Mouse (Mus musculus): Measurements from ENCODE around the gene Fam155a. TPM values are rescaled to one million over a fixed set of nuclear protein-coding genes. Genes with fewer than 3 reads are reported as not detected.

Fam155a gene
- polyA plus RNA-seq, 2 experiments: 1.1 to 2.1 TPM

DNA sequence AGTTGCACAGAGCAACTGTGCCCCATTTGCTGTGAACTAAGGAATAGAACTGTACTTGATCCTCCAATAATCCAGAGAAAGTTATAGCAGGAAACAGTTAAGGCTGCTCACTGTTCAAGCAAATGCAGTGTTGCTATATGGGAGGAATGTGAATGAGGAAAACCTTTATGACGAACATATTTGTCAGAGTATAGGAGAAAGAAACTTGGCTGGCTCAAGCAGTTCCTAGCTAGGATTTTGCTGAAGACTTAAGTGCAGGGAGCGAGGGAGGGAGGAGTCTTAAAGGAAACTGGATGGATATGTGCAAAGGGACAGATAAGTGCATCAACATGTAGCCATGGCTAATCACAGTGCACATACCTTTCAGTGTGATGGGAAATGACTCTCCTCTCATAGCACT lies 225.3 kb downstream of the Fam155a start:
- TF ChIP-seq POLR2A (IDR thresholded peaks at IDR 0.05; ENCODE audit: borderline replicate concordance, extremely low read depth, insufficient read depth, insufficient read length): no peak
- Histone ChIP-seq H3K27me3 (ENCODE audit: control insufficient read depth, insufficient read depth, low read length) (no peaks in the 10 kb centered on the region), H3K36me3 (ENCODE audit: control insufficient read depth, insufficient read depth, low read length) (no peaks in the 10 kb centered on the region), H3K9me3 (ENCODE audit: control insufficient read depth, low read length) (no peaks in the 10 kb centered on the region), H3K4me3 (replicated peaks; ENCODE audit: low read length) (no peak overlapping the region), H3K9ac (ENCODE audit: low read depth, low read length, severe bottlenecking) (no peak overlapping the region), H3K4me1 (ENCODE audit: control insufficient read depth, insufficient read depth, low read length) (no peaks in the 10 kb centered on the region), H3K4me2 (replicated peaks; ENCODE audit: low read depth, low read length, severe bottlenecking) (no peak overlapping the region), H3K27ac (replicated peaks; ENCODE audit: low read depth, low read length) (no peak overlapping the region)
- DNase-seq (ENCODE audit: low spot score) (peak; percentile 9), ATAC-seq (ENCODE audit: low FRiP score, low read depth) (no peak; the same call in 1 of the 2 replicates)
- WGBS: 43% methylated on average over 2 of the region's 2 CpGs

DNA sequence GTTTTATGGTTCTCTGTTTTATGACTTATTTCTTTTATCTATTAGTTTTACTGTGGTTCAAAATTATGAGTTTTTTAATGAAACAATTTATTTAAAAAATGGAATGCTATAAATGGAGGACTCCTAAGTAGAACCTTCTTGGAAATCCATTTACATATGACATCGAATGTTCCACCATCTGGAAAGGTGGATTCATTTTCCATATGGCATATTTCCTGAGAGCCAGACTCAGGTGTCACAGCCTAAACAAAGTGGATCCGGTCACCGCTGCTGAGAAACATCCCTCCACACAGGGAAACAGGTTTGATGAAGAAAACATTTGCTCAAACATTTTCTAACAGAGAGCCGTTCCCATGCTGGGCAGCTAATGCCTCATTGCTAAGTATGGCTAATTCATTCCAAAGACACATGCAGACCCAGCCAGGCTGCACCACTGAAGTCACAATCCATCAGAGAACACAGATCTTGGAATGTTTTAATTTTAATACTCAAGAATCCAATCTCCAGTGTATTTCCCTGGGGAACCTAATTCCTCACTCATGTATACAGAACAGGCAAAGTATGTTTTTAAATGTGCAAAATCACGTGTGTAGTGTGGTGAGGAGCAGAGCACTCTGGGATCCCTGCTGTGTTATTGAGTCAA lies 235.1 kb downstream of the Fam155a start:
- TF ChIP-seq POLR2A (IDR thresholded peaks at IDR 0.05; ENCODE audit: borderline replicate concordance, extremely low read depth, insufficient read depth, insufficient read length): no peak
- Histone ChIP-seq H3K4me3 (replicated peaks; ENCODE audit: low read length) (no peak overlapping the region), H3K27ac (replicated peaks; ENCODE audit: low read depth, low read length) (no peak overlapping the region), H3K36me3 (ENCODE audit: control insufficient read depth, insufficient read depth, low read length) (no peaks in the 10 kb centered on the region), H3K27me3 (ENCODE audit: control insufficient read depth, insufficient read depth, low read length) (no peaks in the 10 kb centered on the region), H3K4me2 (replicated peaks; ENCODE audit: low read depth, low read length, severe bottlenecking) (no peak overlapping the region), H3K4me1 (ENCODE audit: control insufficient read depth, insufficient read depth, low read length) (no peaks in the 10 kb centered on the region), H3K9me3 (ENCODE audit: control insufficient read depth, low read length) (no peaks in the 10 kb centered on the region), H3K9ac (ENCODE audit: low read depth, low read length, severe bottlenecking) (no peak overlapping the region)
- peak; percentile 57; the same call in 1 of the 2 replicates for ATAC-seq (ENCODE audit: low FRiP score, low read depth)
- DNase-seq (ENCODE audit: low spot score): peak; percentile 8
- WGBS: 38% methylated on average over 5 of the region's 5 CpGs

DNA sequence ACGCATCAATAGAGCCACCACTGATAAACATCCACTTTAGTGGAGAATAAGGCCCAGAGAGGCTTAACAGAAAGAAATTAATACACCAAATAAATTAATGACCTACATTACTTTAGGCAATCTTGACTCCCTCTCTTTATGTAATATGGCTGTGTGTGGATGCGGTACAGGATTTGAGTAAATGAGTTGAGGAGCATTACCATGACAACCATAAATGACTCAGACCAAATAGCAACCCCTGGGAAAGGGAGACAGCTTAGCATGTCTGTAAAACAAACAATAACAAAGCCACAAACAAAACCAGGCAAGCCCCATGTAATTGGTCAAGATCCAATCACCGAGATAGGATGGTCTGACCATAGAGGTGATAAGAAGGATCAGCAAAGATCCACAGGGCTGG lies 244.4 kb downstream of the Fam155a start:
- ATAC-seq (ENCODE audit: low FRiP score, low read depth) (no peak), DNase-seq (ENCODE audit: low spot score) (no peak)
- Histone ChIP-seq H3K4me1 (ENCODE audit: control insufficient read depth, insufficient read depth, low read length) (no peaks in the 10 kb centered on the region), H3K9me3 (ENCODE audit: control insufficient read depth, low read length) (no peaks in the 10 kb centered on the region), H3K27me3 (ENCODE audit: control insufficient read depth, insufficient read depth, low read length) (no peaks in the 10 kb centered on the region), H3K36me3 (ENCODE audit: control insufficient read depth, insufficient read depth, low read length) (no peaks in the 10 kb centered on the region), H3K27ac (replicated peaks; ENCODE audit: low read depth, low read length) (no peak overlapping the region), H3K4me2 (replicated peaks; ENCODE audit: low read depth, low read length, severe bottlenecking) (no peak overlapping the region), H3K9ac (ENCODE audit: low read depth, low read length, severe bottlenecking) (no peak overlapping the region), H3K4me3 (replicated peaks; ENCODE audit: low read length) (no peak overlapping the region)
- TF ChIP-seq POLR2A (IDR thresholded peaks at IDR 0.05; ENCODE audit: borderline replicate concordance, extremely low read depth, insufficient read depth, insufficient read length): no peak
- whole genome bisulfite sequencing: 76% methylated on average over 3 of the region's 3 CpGs

DNA sequence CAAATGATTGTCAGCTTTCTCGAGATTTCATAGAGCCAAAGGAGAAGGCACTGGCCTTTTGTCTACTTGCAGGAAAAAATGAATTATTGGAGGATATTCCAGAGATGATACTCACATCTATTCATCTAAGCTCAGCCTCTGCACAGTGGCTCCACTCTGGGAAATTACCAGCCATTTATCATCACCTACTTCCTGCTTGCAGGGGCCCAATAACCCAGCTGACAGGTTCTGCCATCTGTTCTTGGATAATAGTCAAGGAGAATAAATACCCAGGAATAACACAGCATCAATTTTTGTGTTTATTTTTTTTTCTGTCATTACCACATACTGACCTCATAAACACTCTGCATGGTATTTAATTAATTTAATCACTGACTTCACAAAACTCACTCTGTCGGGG lies 249.4 kb downstream of the Fam155a start:
- no peak overlapping the region for H3K4me3 ChIP-seq (replicated peaks; ENCODE audit: low read length)
- no peak overlapping the region for H3K9ac ChIP-seq (ENCODE audit: low read depth, low read length, severe bottlenecking)
- H3K4me2 ChIP-seq (replicated peaks; ENCODE audit: low read depth, low read length, severe bottlenecking): no peak overlapping the region
- H3K9me3 ChIP-seq (ENCODE audit: control insufficient read depth, low read length): no peaks in the 10 kb centered on the region
- no peak for TF ChIP-seq POLR2A (IDR thresholded peaks at IDR 0.05; ENCODE audit: borderline replicate concordance, extremely low read depth, insufficient read depth, insufficient read length)
- WGBS: 75% methylated on average over 2 of the region's 2 CpGs
- DNase-seq (ENCODE audit: low spot score) (no peak), ATAC-seq (ENCODE audit: low FRiP score, low read depth) (no peak)
- no peaks in the 10 kb centered on the region for H3K36me3 ChIP-seq (ENCODE audit: control insufficient read depth, insufficient read depth, low read length)
- no peak overlapping the region for H3K27ac ChIP-seq (replicated peaks; ENCODE audit: low read depth, low read length)
- H3K4me1 ChIP-seq (ENCODE audit: control insufficient read depth, insufficient read depth, low read length): no peaks in the 10 kb centered on the region
- H3K27me3 ChIP-seq (ENCODE audit: control insufficient read depth, insufficient read depth, low read length): no peaks in the 10 kb centered on the region

DNA sequence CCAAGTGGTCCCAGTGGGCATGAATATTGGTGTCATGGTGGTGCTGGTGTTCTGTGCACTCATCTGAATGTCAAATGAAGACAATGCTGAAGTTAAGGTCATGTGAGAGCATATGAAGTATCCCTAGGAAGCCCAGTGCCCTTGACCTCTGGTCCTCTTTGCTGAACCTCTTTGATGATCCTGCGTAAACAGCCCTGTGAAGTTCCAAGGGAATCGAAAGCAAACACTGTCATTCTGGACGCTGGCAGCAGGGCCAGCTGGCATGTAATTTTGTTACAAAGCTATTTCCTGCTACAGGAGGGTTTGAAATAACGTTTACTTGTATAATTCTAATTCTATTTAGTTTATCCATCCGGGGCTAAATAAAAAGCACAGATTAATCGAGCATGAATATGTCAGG lies 270.2 kb downstream of the Fam155a start:
- H3K27ac ChIP-seq (replicated peaks; ENCODE audit: low read depth, low read length): no peak overlapping the region
- H3K27me3 ChIP-seq (ENCODE audit: control insufficient read depth, insufficient read depth, low read length): no peaks in the 10 kb centered on the region
- H3K9me3 ChIP-seq (ENCODE audit: control insufficient read depth, low read length): no peaks in the 10 kb centered on the region
- 49% methylated on average over 6 of the region's 6 CpGs for WGBS
- ATAC-seq (ENCODE audit: low FRiP score, low read depth): no peak
- no peak for DNase-seq (ENCODE audit: low spot score)
- no peak overlapping the region for H3K4me3 ChIP-seq (replicated peaks; ENCODE audit: low read length)
- H3K4me1 ChIP-seq (ENCODE audit: control insufficient read depth, insufficient read depth, low read length): no peaks in the 10 kb centered on the region
- H3K9ac ChIP-seq (ENCODE audit: low read depth, low read length, severe bottlenecking): no peak overlapping the region
- H3K36me3 ChIP-seq (ENCODE audit: control insufficient read depth, insufficient read depth, low read length): no peaks in the 10 kb centered on the region
- TF ChIP-seq POLR2A (IDR thresholded peaks at IDR 0.05; ENCODE audit: borderline replicate concordance, extremely low read depth, insufficient read depth, insufficient read length): no peak
- H3K4me2 ChIP-seq (replicated peaks; ENCODE audit: low read depth, low read length, severe bottlenecking): no peak overlapping the region
